Mouse (Mus musculus) liver, embryonic 14.5 days (tissue): ENCODE data around the gene Ntng2.

Experiments used
- CTCF ChIP-seq: IDR thresholded peaks from 2 replicates; pipeline ENCODE4 v1.5.1; 2016; ENCODE audit warnings: antibody characterized with exemption, low read depth, control low read depth
- EP300 ChIP-seq: IDR thresholded peaks from 2 replicates; pipeline ENCODE4 v1.6.1; 2016; ENCODE audit warnings: antibody characterized with exemption, low read depth

DNA sequence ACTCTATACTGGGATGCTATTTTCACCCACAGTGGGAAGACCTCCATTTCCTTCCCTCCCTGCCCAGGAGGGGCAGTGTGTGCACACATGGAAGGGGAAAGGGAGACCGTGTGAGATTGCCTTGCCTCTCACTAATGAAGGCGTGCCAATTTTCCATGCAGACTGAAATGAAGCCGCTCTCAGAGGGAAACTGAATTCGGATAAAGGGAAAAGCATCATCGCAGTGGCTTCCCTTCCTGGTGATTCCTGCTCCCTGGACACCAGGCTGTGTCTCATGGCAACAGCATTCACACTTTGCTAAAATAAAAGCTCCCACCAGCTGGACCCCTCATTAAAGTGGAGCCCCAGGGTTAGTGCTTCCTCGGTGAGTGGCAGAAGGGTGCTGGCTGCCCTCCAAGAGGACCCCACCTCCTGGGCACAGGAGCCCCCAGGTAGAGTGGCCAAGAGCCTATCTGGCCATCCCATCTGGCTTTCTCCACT is 9.7 kb upstream of the Ntng2 start:
- no peak for TF ChIP-seq CTCF
- no peak for TF ChIP-seq EP300
